Mouse (Mus musculus) bone marrow, adult 2 months (tissue): ENCODE measurements at regions not wholly inside any gene's neighbourhood (a gene's known extent, or its start where the extent isn't known, plus 50 kb on each side); places are given as distances from the start of the nearest gene placed in this dataset.

Source experiments
- CTCF ChIP-seq: fragments of 200-500 bp; IDR thresholded peaks from 2 replicates; pipeline ENCODE4 v1.5.1; 2011; ENCODE audit warnings: low read length, control low read depth; ENCODE audit not compliant: control insufficient read depth, insufficient read depth
- POLR2A ChIP-seq: fragments of 200-500 bp; IDR thresholded peaks from 2 replicates; pipeline ENCODE4 v1.6.1; 2011; ENCODE audit warnings: low read depth, mild to moderate bottlenecking, control low read depth, low read length, borderline replicate concordance; ENCODE audit not compliant: control insufficient read depth

- TF ChIP-seq POLR2A (no peak), CTCF (no peak)
Measured at GRCm38 (mm10) chr2:137257847-137258515, 141.5 kb upstream of the Jag1 start.
